Mouse (Mus musculus): Measurements from ENCODE around the gene Cyth1. TPM values are rescaled to one million over a fixed set of nuclear protein-coding genes. Genes with fewer than 3 reads are reported as not detected.

Gene Cyth1
- total and polyA plus RNA-seq, 3 experiments, result 13.2 to 13.6 TPM; not detected in 1

- Histone ChIP-seq H3K9ac (ENCODE audit: control insufficient read depth, low read depth, low read length, poor library complexity, severe bottlenecking) (0 out of 2 replicates have a peak overlapping the region, but pooled peaks have one; percentile 28), H3K9me3 (replicated peaks; ENCODE audit: insufficient read depth, low read length) (no peaks in the 10 kb centered on the region), H3K36me3 (ENCODE audit: control insufficient read depth in 1 of 2, insufficient read depth in 2 of 2, low read length in 2 of 2) (no peaks in the 10 kb centered on the region), H3K4me3 (ENCODE audit: control insufficient read depth in 1 of 2, insufficient read depth in 1 of 2, low read depth in 2 of 2, low read length in 2 of 2) (0 out of 4 replicates have a peak overlapping the region, but pooled peaks of 1 of the 2 experiments have one; percentile 37), H3K27me3 (ENCODE audit: control insufficient read depth in 1 of 2, insufficient read depth in 2 of 2, low read length in 2 of 2) (no peaks in the 10 kb centered on the region), H3K4me1 (ENCODE audit: control insufficient read depth in 1 of 2, insufficient read depth in 2 of 2, low read length in 2 of 2) (peaks cover 0 to 3% of the 10 kb centered on the region in 2 experiments; a peak in 1 of 4 replicates), H3K27ac (ENCODE audit: control insufficient read depth, low read depth, low read length) (no peak overlapping the region), H3K79me2 (ENCODE audit: control insufficient read depth, insufficient read depth, low read length, poor library complexity) (peaks cover 1% of the 10 kb centered on the region; the same call in 1 of the 2 replicates)
- DNase-seq (ENCODE audit: low read depth, low spot score), result peak; percentile 83
- no peak for TF ChIP-seq MYB (IDR thresholded peaks at IDR 0.05; ENCODE audit: low read depth, low read length)
- TF ChIP-seq RAD21 (IDR thresholded peaks at IDR 0.05; ENCODE audit: low read depth, low read length), result peak; percentile 78
- no peak for TF ChIP-seq MAZ (IDR thresholded peaks at IDR 0.05; ENCODE audit: low read depth, low read length)
- TF ChIP-seq MAFK (IDR thresholded peaks at IDR 0.05; ENCODE audit: borderline replicate concordance, low read depth, low read length), result no peak
- no peak for TF ChIP-seq GATA1 (IDR thresholded peaks at IDR 0.05; ENCODE audit: low read depth, low read length)
- TF ChIP-seq ZMIZ1 (IDR thresholded peaks at IDR 0.05; ENCODE audit: low read depth, low read length), result no peak
- TF ChIP-seq ZKSCAN1 (IDR thresholded peaks at IDR 0.05; ENCODE audit: low read depth, low read length), result no peak
- peak; percentile 55; the same call in 1 of the 2 replicates for TF ChIP-seq ZC3H11A (IDR thresholded peaks at IDR 0.05; ENCODE audit: low read depth, low read length)
- no peak for TF ChIP-seq KAT2A (conservative IDR thresholded peaks at IDR 0.05; ENCODE audit: low read depth, low read length)
- TF ChIP-seq EP300 (IDR thresholded peaks at IDR 0.05; ENCODE audit: low read depth in 1 of 2, low read length in 2 of 2), result no peak
- TF ChIP-seq NRF1 (IDR thresholded peaks at IDR 0.05; ENCODE audit: insufficient read depth, low read depth, low read length, poor library complexity, severe bottlenecking), result no peak
- no peak for TF ChIP-seq POLR2AphosphoS2 (IDR thresholded peaks at IDR 0.05; ENCODE audit: low read length)
- TF ChIP-seq CTCF (IDR thresholded peaks at IDR 0.05 in 2 of 3, conservative IDR thresholded peaks at IDR 0.05 in 1 of 3; ENCODE audit: control insufficient read depth in 1 of 3, insufficient read depth in 1 of 3, low read depth in 2 of 3, low read length in 3 of 3, poor library complexity in 1 of 3, severe bottlenecking in 1 of 3), result peak; percentile 78 to 80 (median 79)
- peak; percentile 100 for TF ChIP-seq ZNF384 (IDR thresholded peaks at IDR 0.05; ENCODE audit: low read depth, low read length)
- TF ChIP-seq MAX (IDR thresholded peaks at IDR 0.05; ENCODE audit: low read length), result no peak
- peak; percentile 62 for TF ChIP-seq SMC3 (IDR thresholded peaks at IDR 0.05; ENCODE audit: low read depth, low read length)
- TF ChIP-seq HCFC1 (IDR thresholded peaks at IDR 0.05; ENCODE audit: low read depth, low read length), result no peak
- TF ChIP-seq ETS1 (IDR thresholded peaks at IDR 0.05; ENCODE audit: low read depth, low read length), result no peak
- TF ChIP-seq ELF1 (IDR thresholded peaks at IDR 0.05; ENCODE audit: low read depth, low read length), result no peak
- TF ChIP-seq USF1 (IDR thresholded peaks at IDR 0.05; ENCODE audit: low read depth, low read length), result no peak
Measured at GRCm38 (mm10) chr11:118220561-118221262, 27.7 kb downstream of the Cyth1 start.

Data from MEL (cell line).